Mouse (Mus musculus): ENCODE data around the gene Susd2. TPM values are rescaled to one million over a fixed set of nuclear protein-coding genes. Genes with fewer than 3 reads are reported as not detected.

The Susd2 gene
- total and polyA plus RNA-seq, 2 experiments from 2014 or later, result 2.2 to 2.6 TPM

DNA sequence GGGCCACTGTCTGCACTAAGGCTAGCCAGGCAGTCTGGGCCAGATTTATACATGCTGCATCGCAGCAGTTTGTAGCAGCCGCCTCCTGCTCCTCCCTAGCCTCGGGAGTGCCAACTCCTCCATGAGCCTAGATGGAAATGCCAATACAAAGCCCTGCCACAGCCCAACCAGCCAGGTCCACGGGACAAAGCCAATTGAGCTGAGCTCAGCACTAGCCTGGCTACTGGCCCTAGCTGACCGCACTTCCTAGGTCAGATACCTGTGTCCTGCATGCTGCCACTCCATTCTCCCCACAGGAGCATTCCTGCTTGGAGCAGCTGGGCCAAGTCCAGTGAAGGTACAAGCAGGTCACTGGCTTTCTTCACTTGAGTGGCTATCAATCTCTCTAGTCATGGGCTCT is 34.2 kb upstream of the Susd2 start:
- ATAC-seq (peak; percentile 50; the same call in 1 of the 2 replicates), DNase-seq (no peak)
- WGBS, result 67% methylated on average over 5 of the region's 5 CpGs
- Histone ChIP-seq H3K9me3 (ENCODE audit: low read length) (no peaks in the 10 kb centered on the region), H3K36me3 (ENCODE audit: insufficient read depth) (peaks cover 15% of the 10 kb centered on the region; the same call in 1 of the 2 replicates), H3K27me3 (ENCODE audit: insufficient read depth, low read length) (no peaks in the 10 kb centered on the region), H3K27ac (ENCODE audit: low read depth, low read length) (no peak overlapping the region), H3K4me2 (ENCODE audit: low read depth) (no peak overlapping the region), H3K4me3 (ENCODE audit: low read depth, low read length) (no peak overlapping the region), H3K4me1 (ENCODE audit: insufficient read depth) (peaks cover 5% of the 10 kb centered on the region; the same call in 1 of the 2 replicates), H3K9ac (no peak overlapping the region)
- TF ChIP-seq CTCF (IDR thresholded peaks at IDR 0.05; ENCODE audit: low read depth), result no peak

DNA sequence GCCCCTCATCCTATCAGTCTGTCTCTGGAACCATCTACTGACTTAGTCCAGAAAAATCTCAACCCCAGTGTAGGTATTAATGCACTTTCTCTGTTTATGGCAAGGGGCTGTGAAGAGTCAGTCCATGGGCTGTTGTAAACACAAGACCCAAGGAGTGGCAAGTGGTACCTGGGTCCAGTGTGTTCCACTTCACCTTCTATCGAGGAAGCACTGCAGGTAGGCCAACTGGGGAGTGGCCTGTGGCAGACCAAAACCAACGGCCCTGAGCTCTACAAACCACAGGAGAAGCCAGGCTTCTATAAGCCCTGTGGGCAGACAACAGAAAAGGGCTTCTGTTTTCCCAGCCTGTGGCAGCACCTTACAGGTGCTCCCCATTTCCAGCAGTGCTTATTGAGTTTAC is 33.8 kb upstream of the Susd2 start:
- Histone ChIP-seq H3K27ac (ENCODE audit: low read depth, low read length) (no peak overlapping the region), H3K36me3 (ENCODE audit: insufficient read depth) (peaks cover 12% of the 10 kb centered on the region; the same call in 1 of the 2 replicates), H3K9me3 (ENCODE audit: low read length) (no peaks in the 10 kb centered on the region), H3K27me3 (ENCODE audit: insufficient read depth, low read length) (no peaks in the 10 kb centered on the region), H3K4me1 (ENCODE audit: insufficient read depth) (peaks cover 5% of the 10 kb centered on the region; the same call in 1 of the 2 replicates), H3K4me2 (ENCODE audit: low read depth) (no peak overlapping the region), H3K4me3 (ENCODE audit: low read depth, low read length) (no peak overlapping the region), H3K9ac (no peak overlapping the region)
- 79% methylated on average over 2 of the region's 2 CpGs for WGBS
- no peak for TF ChIP-seq CTCF (IDR thresholded peaks at IDR 0.05; ENCODE audit: low read depth)
- DNase-seq (no peak), ATAC-seq (no peak)

DNA sequence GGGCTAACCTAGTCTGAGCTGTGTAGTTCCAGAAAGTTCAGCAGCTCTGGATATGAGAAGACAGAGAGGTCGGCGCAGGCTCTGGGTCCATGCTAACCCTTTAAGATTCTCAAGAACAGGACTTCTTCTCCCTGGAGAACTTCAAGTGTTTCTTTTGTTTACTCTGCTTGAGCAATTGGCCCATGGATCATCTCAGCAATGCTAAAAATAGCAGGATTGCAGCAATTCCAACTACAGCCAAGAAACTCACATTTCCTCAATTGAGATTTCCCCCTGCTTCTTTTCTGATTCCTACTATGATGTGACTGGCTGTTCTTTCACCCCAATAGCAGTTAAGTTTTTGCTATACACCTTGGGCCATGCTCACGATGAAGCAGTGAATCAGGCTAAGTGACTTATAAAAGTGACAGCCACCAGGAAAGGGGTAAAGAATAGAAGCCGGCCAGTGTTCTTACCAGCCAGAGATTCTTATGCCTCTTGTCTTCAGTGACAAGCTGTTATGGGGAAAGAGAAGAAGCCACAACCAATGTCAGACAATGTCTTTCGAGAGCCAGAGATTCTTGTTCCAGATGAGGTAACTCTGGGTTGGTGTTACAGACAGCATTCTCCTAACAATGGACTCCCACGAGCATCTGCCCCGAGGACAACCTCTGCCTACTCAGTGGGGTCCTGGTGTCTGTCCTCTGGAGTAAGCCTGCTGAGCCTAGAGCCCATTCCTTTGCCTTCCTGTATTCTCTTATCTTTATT is 33.2 kb upstream of the Susd2 start:
- Histone ChIP-seq H3K9me3 (ENCODE audit: low read length) (no peaks in the 10 kb centered on the region), H3K4me2 (ENCODE audit: low read depth) (no peak overlapping the region), H3K27me3 (ENCODE audit: insufficient read depth, low read length) (no peaks in the 10 kb centered on the region), H3K36me3 (ENCODE audit: insufficient read depth) (peaks cover 11% of the 10 kb centered on the region; the same call in 1 of the 2 replicates), H3K27ac (ENCODE audit: low read depth, low read length) (no peak overlapping the region), H3K9ac (no peak overlapping the region), H3K4me1 (ENCODE audit: insufficient read depth) (peaks cover 5% of the 10 kb centered on the region; the same call in 1 of the 2 replicates), H3K4me3 (ENCODE audit: low read depth, low read length) (no peak overlapping the region)
- DNase-seq (no peak), ATAC-seq (no peak)
- no peak for TF ChIP-seq CTCF (IDR thresholded peaks at IDR 0.05; ENCODE audit: low read depth)
- 83% methylated on average over 7 of the region's 7 CpGs for WGBS

DNA sequence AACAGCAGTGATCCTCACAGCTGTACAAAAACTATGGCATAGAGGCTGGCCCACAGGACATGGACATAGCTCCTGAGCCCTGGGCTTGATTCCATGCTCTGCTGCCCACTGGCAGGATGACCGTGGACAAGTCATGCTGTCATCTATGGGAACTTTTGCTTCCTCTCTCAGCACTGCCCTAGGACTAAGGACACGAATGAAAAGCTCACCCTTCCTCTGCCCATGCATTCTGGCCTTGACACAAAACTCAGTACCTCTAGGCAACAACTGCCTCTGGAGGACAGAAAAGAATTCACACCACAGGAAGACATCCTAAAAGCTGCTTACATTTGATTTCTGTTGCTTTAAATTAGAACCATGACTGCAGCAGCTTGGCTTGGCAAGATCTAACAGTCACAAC is 32.5 kb upstream of the Susd2 start:
- Histone ChIP-seq H3K4me2 (ENCODE audit: low read depth) (no peak overlapping the region), H3K4me3 (ENCODE audit: low read depth, low read length) (no peak overlapping the region), H3K4me1 (ENCODE audit: insufficient read depth) (peaks cover 5% of the 10 kb centered on the region; the same call in 1 of the 2 replicates), H3K36me3 (ENCODE audit: insufficient read depth) (peaks cover 14% of the 10 kb centered on the region; the same call in 1 of the 2 replicates), H3K9ac (no peak overlapping the region), H3K27me3 (ENCODE audit: insufficient read depth, low read length) (no peaks in the 10 kb centered on the region), H3K9me3 (ENCODE audit: low read length) (no peaks in the 10 kb centered on the region), H3K27ac (ENCODE audit: low read depth, low read length) (no peak overlapping the region)
- 0 out of 2 replicates have a peak, but pooled peaks have one; percentile 3 for TF ChIP-seq CTCF (IDR thresholded peaks at IDR 0.05; ENCODE audit: low read depth)
- ATAC-seq (no peak), DNase-seq (no peak)
- 86% methylated on average over 2 of the region's 2 CpGs for WGBS

DNA sequence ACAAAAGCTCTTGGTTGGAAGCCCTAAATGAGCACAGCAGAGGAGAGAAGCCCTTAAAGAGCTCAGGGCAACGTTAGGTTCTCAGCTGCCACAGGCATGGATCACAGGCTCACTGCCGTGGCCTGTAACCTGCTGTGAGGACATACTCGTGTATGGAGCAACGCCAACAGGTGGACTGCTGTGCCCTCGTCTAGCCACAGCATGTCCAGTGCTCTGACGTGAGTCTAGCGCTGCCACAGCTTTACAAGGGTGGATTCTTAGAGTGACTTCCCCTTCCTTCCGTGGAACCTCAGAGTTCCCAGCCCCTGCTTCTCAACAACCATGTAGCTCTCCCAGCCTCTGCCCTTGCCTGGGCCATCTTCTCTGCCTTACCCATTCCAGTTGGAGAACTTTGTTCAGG is 31.8 kb upstream of the Susd2 start:
- no peaks in the 10 kb centered on the region for H3K9me3 ChIP-seq (ENCODE audit: low read length)
- no peak for ATAC-seq
- 81% methylated on average over 8 of the region's 8 CpGs for WGBS

DNA sequence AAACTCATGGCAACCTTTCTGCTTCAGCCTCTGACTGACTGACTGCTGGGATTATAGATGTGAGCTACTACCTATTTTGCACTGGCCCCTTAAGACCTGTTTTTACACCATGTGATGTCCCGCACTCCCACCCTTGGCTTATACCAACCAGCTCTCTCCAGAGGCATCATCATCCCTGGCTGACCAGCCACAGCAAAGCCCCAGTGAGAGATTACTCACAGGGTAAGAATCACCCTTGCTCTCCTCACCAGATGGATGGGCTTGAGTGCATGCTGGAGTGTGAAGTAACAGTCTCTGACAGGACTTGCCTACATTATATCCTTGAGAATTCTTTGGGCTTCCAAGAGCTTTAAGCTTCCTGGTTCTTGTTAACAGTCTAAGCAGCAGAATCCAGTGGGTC is 26.1 kb upstream of the Susd2 start:
- H3K4me2 ChIP-seq (ENCODE audit: low read depth), result no peak overlapping the region
- DNase-seq (no peak), ATAC-seq (no peak)
- no peaks in the 10 kb centered on the region for H3K9me3 ChIP-seq (ENCODE audit: low read length)
- no peak overlapping the region for H3K4me3 ChIP-seq (ENCODE audit: low read depth, low read length)
- H3K27me3 ChIP-seq (ENCODE audit: insufficient read depth, low read length), result no peaks in the 10 kb centered on the region
- H3K36me3 ChIP-seq (ENCODE audit: insufficient read depth), result peaks cover 17% of the 10 kb centered on the region
- WGBS, result 100% methylated on average over 1 of the region's 1 CpGs
- no peak overlapping the region for H3K9ac ChIP-seq
- H3K27ac ChIP-seq (ENCODE audit: low read depth, low read length), result no peak overlapping the region
- TF ChIP-seq CTCF (IDR thresholded peaks at IDR 0.05; ENCODE audit: low read depth), result no peak
- peaks cover 15% of the 10 kb centered on the region for H3K4me1 ChIP-seq (ENCODE audit: insufficient read depth)

More for the DNA sequence above, 31.8 kb upstream of the Susd2 start:
- TF ChIP-seq CTCF (IDR thresholded peaks at IDR 0.05; ENCODE audit: low read depth), result no peak
- H3K4me1 ChIP-seq (ENCODE audit: insufficient read depth), result peaks cover 5% of the 10 kb centered on the region; the same call in 1 of the 2 replicates
- no peak overlapping the region for H3K9ac ChIP-seq
- peaks cover 20% of the 10 kb centered on the region; the same call in 1 of the 2 replicates for H3K36me3 ChIP-seq (ENCODE audit: insufficient read depth)
- H3K4me2 ChIP-seq (ENCODE audit: low read depth), result no peak overlapping the region
- H3K27ac ChIP-seq (ENCODE audit: low read depth, low read length), result no peak overlapping the region
- no peak overlapping the region for H3K4me3 ChIP-seq (ENCODE audit: low read depth, low read length)
- no peaks in the 10 kb centered on the region for H3K27me3 ChIP-seq (ENCODE audit: insufficient read depth, low read length)
- DNase-seq, result no peak

DNA sequence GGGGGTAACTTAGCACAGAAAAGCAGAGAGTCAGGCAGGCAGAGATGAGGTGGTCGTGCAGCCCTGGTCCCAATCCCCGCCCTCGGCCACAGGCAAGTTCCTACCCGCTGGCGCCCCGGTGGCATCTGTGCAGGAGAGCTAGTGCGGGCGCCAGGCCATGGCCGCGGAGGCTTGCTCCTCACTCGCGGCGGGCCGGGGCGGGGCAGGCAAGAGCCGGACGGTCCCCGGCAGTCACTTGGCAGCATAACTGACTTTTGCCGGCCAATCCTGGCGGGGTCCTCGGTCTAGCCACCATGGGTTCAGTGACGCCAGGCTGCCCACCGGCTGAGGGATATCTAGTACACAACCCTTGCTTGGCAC is 24.1 kb upstream of the Susd2 start:
- Histone ChIP-seq H3K4me2 (ENCODE audit: low read depth) (peak overlapping the region; percentile 97), H3K4me1 (ENCODE audit: insufficient read depth) (peaks cover 15% of the 10 kb centered on the region), H3K27ac (ENCODE audit: low read depth, low read length) (peak overlapping the region; percentile 75), H3K9me3 (ENCODE audit: low read length) (no peaks in the 10 kb centered on the region), H3K4me3 (ENCODE audit: low read depth, low read length) (peak overlapping the region; percentile 45), H3K9ac (peak overlapping the region; percentile 64), H3K36me3 (ENCODE audit: insufficient read depth) (peaks cover 17% of the 10 kb centered on the region), H3K27me3 (ENCODE audit: insufficient read depth, low read length) (no peaks in the 10 kb centered on the region)
- no peak for TF ChIP-seq CTCF (IDR thresholded peaks at IDR 0.05; ENCODE audit: low read depth)
- peak; percentile 26 for ATAC-seq
- DNase-seq, result no peak
- WGBS, result 2% methylated on average over 23 of the region's 23 CpGs

Measured in forebrain, postnatal 0 days (tissue).